11 mouse cellular contexts compared by ENCODE assay signal in genomic region chr2:34783064-34784020, GRCm38 (mm10). TPM values are rescaled to one million over a fixed set of nuclear protein-coding genes. Genes with fewer than 3 reads are reported as not detected.
A peak's percentile ranks its signal among the peaks of the same experiment; 100 is the strongest.
DNase-seq lines count a peak whose midpoint lies in the region; ATAC-seq and TF ChIP-seq lines count a peak whose summit lies in the region.
"Had no signal": no experiment of that assay in that cellular context is flagged by ENCODE, and none has a peak within 500 bp of the region (broad histone marks: within the 10 kb centered on the region; RNA-seq: fewer than 3 reads in every experiment).

No protein-coding gene starts in this region.

- no peak for DNase-seq in heart, postnatal 25 days (ENCODE audit: low spot score)
- DNase-seq in ZHBTc4 (ENCODE audit: low read depth, low spot score): peak; percentile 51
- peak; percentile 65 to 80 for DNase-seq in spleen, postnatal 36 days (ENCODE audit: low spot score in 2 of 2)
- no peak for DNase-seq in cerebellum, adult 2 months
- DNase-seq in gastrocnemius, postnatal 4 days (ENCODE audit: low spot score in 2 of 2): no peak
- no peak for DNase-seq in gastrocnemius, adult 18-20 months (ENCODE audit: low spot score)

- intact Hi-C loops in heart, postnatal 25 days (cut with DNase I): loop anchor here (1.0 to 5.0 kb wide), 2 partner anchors 114 to 187 kb away; no protein-coding TSS in a partner anchor

- ATAC-seq in heart, embryonic 15.5 days (replicated peaks; ENCODE audit: insufficient number of reproducible peaks, insufficient read depth, low FRiP score, low read depth): peak; percentile 73
- peak; percentile 87 for ATAC-seq in intestine, embryonic 16.5 days

- no peaks in the 10 kb centered on the region for H3K27me3 ChIP-seq in heart, embryonic 15.5 days
- no peaks in the 10 kb centered on the region for H3K27me3 ChIP-seq in intestine, embryonic 16.5 days (replicated peaks; ENCODE audit: control insufficient read depth, insufficient read depth, low read length)
- H3K27me3 ChIP-seq in cerebellum, adult 2 months (ENCODE audit: control insufficient read depth, insufficient read depth, low read length): no peaks in the 10 kb centered on the region
- H3K27me3 ChIP-seq: CH12.LX; forebrain, embryonic 12.5 days had no signal

- WGBS in heart, embryonic 15.5 days: 55% methylated on average over 14 of the region's 14 CpGs
- whole genome bisulfite sequencing in intestine, embryonic 16.5 days: 83% methylated on average over 14 of the region's 14 CpGs
- WGBS in cerebellum, adult 2 months: 93% methylated on average over 14 of the region's 14 CpGs

- H3K9me3 ChIP-seq in heart, embryonic 15.5 days (replicated peaks): no peaks in the 10 kb centered on the region
- H3K9me3 ChIP-seq in intestine, embryonic 16.5 days (ENCODE audit: control insufficient read depth, low read length): no peaks in the 10 kb centered on the region
- H3K9me3 ChIP-seq: forebrain, embryonic 12.5 days; hindbrain, embryonic 10.5 days had no signal

- peak overlapping the region; percentile 15; the same call in 1 of the 2 replicates for H3K4me2 ChIP-seq in heart, embryonic 15.5 days
- no peak overlapping the region for H3K4me2 ChIP-seq in intestine, embryonic 16.5 days (ENCODE audit: low read depth, low read length)
- H3K4me2 ChIP-seq: forebrain, embryonic 12.5 days had no signal

- peak overlapping the region; percentile 47 for H3K27ac ChIP-seq in heart, embryonic 15.5 days
- H3K27ac ChIP-seq in intestine, embryonic 16.5 days (ENCODE audit: low read length): no peak overlapping the region
- no peak overlapping the region for H3K27ac ChIP-seq in cerebellum, adult 2 months (ENCODE audit: insufficient read depth, low read length)
- H3K27ac ChIP-seq: forebrain, embryonic 12.5 days; hindbrain, embryonic 10.5 days had no signal

- H3K9ac ChIP-seq in heart, embryonic 15.5 days: no peak overlapping the region
- no peak overlapping the region for H3K9ac ChIP-seq in intestine, embryonic 16.5 days (ENCODE audit: low read depth, low read length)
- H3K9ac ChIP-seq: forebrain, embryonic 12.5 days had no signal

- H3K4me1 ChIP-seq in heart, embryonic 15.5 days (replicated peaks): peaks cover 5% of the 10 kb centered on the region
- no peaks in the 10 kb centered on the region for H3K4me1 ChIP-seq in intestine, embryonic 16.5 days (ENCODE audit: control insufficient read depth, insufficient read depth, low read length)
- no peaks in the 10 kb centered on the region for H3K4me1 ChIP-seq in cerebellum, adult 2 months (ENCODE audit: control insufficient read depth, insufficient read depth, low read length)
- H3K4me1 ChIP-seq: forebrain, embryonic 12.5 days; hindbrain, embryonic 10.5 days had no signal

- TF ChIP-seq POLR2A in cerebellum, adult 2 months (IDR thresholded peaks at IDR 0.05; ENCODE audit: borderline replicate concordance, insufficient read depth, low read length): no peak

- no peak overlapping the region for H3K4me3 ChIP-seq in heart, embryonic 15.5 days
- no peak overlapping the region for H3K4me3 ChIP-seq in intestine, embryonic 16.5 days (ENCODE audit: low read length)
- H3K4me3 ChIP-seq in cerebellum, adult 2 months (replicated peaks; ENCODE audit: insufficient read depth, low read depth, low read length): no peak overlapping the region
- H3K4me3 ChIP-seq: forebrain, embryonic 12.5 days; hindbrain, embryonic 10.5 days had no signal

- TF ChIP-seq CTCF in cerebellum, adult 2 months (IDR thresholded peaks at IDR 0.05; ENCODE audit: borderline replicate concordance, insufficient read depth, low read depth, low read length): no peak

- H3K36me3 ChIP-seq in heart, embryonic 15.5 days: peaks cover 30% of the 10 kb centered on the region
- peaks cover 11% of the 10 kb centered on the region for H3K36me3 ChIP-seq in intestine, embryonic 16.5 days (ENCODE audit: control insufficient read depth, insufficient read depth, low read length)

RNA-seq across cellular contexts. Expression of gene Hspa5, which starts 11.6 kb away (rescaled TPM):
- polyA plus RNA-seq in heart, embryonic 15.5 days (2015; fragmentation: Nextera tagmentation; extraction: Ambion mirVana): 633 and 641 TPM in 2 replicates
- total RNA-seq in heart, postnatal 25 days (2021): 100 to 1,000 TPM; 686 to 854 TPM
- polyA plus RNA-seq in intestine, embryonic 16.5 days (2015; fragmentation: Nextera tagmentation; extraction: Ambion mirVana): 991 and 1,092 TPM in 2 replicates
- 226 and 249 TPM in 2 replicates for polyA plus RNA-seq in cerebellum, adult 2 months (2012; rRNA removed)
- total RNA-seq in gastrocnemius, postnatal 4 days (2021): 100 to 1,000 TPM; 303 to 318 TPM
- 100 to 1,000 TPM; 138 to 213 TPM for total RNA-seq in gastrocnemius, adult 18-20 months (2021)

RNA-seq across cellular contexts. Expression of gene Rabepk, which starts 16.4 kb away (rescaled TPM):
- 22.2 and 24.3 TPM in 2 replicates for polyA plus RNA-seq in heart, embryonic 15.5 days (2015; fragmentation: Nextera tagmentation; extraction: Ambion mirVana)
- 10 to 100 TPM; 11.3 to 15.5 TPM for total RNA-seq in heart, postnatal 25 days (2021)
- 40.9 and 47.0 TPM in 2 replicates for polyA plus RNA-seq in intestine, embryonic 16.5 days (2015; fragmentation: Nextera tagmentation; extraction: Ambion mirVana)
- polyA plus RNA-seq in cerebellum, adult 2 months (2012; rRNA removed): 43.2 and 46.8 TPM in 2 replicates
- 10 to 100 TPM; 10.3 to 10.4 TPM for total RNA-seq in gastrocnemius, postnatal 4 days (2021)
- 10 to 100 TPM; 10.2 to 11.5 TPM for total RNA-seq in gastrocnemius, adult 18-20 months (2021)

RNA-seq across cellular contexts. Expression of gene Gapvd1, which starts 28.3 kb away (rescaled TPM):
- 60.7 and 66.0 TPM in 2 replicates for polyA plus RNA-seq in heart, embryonic 15.5 days (2015; fragmentation: Nextera tagmentation; extraction: Ambion mirVana)
- 10 to 100 TPM; 35.6 to 38.0 TPM for total RNA-seq in heart, postnatal 25 days (2021)
- 56.6 and 61.3 TPM in 2 replicates for polyA plus RNA-seq in intestine, embryonic 16.5 days (2015; fragmentation: Nextera tagmentation; extraction: Ambion mirVana)
- polyA plus RNA-seq in cerebellum, adult 2 months (2012; rRNA removed): 49.4 and 52.8 TPM in 2 replicates
- total RNA-seq in gastrocnemius, postnatal 4 days (2021): 10 to 100 TPM; 51.0 to 54.4 TPM
- total RNA-seq in gastrocnemius, adult 18-20 months (2021): 10 to 100 TPM; 32.3 to 32.8 TPM

RNA-seq across cellular contexts. Expression of gene Fbxw2, which starts 42.8 kb away (rescaled TPM):
- polyA plus RNA-seq in heart, embryonic 15.5 days (2015; fragmentation: Nextera tagmentation; extraction: Ambion mirVana): 57.5 and 65.2 TPM in 2 replicates
- 10 to 100 TPM; 41.9 to 45.2 TPM for total RNA-seq in heart, postnatal 25 days (2021)
- 60.0 and 61.2 TPM in 2 replicates for polyA plus RNA-seq in intestine, embryonic 16.5 days (2015; fragmentation: Nextera tagmentation; extraction: Ambion mirVana)
- 71.4 and 77.5 TPM in 2 replicates for polyA plus RNA-seq in cerebellum, adult 2 months (2012; rRNA removed)
- 10 to 100 TPM; 59.6 to 60.1 TPM for total RNA-seq in gastrocnemius, postnatal 4 days (2021)
- total RNA-seq in gastrocnemius, adult 18-20 months (2021): 10 to 100 TPM; 48.0 to 50.7 TPM

RNA-seq across cellular contexts. Expression of gene Gm34653, which starts 49.5 kb away (rescaled TPM):
- polyA plus RNA-seq in heart, embryonic 15.5 days (2015; fragmentation: Nextera tagmentation; extraction: Ambion mirVana): not detected in 2 replicates
- not detected for total RNA-seq in heart, postnatal 25 days (2021)
- polyA plus RNA-seq in intestine, embryonic 16.5 days (2015; fragmentation: Nextera tagmentation; extraction: Ambion mirVana): not detected in 2 replicates
- polyA plus RNA-seq in cerebellum, adult 2 months (2012; rRNA removed): not detected in 2 replicates
- under 1 TPM in 1 of 2 experiments, not detected in 1; 0.17 TPM for total RNA-seq in gastrocnemius, postnatal 4 days (2021)
- under 1 TPM; 0.36 to 0.62 TPM for total RNA-seq in gastrocnemius, adult 18-20 months (2021)
- total RNA-seq: CH12.LX had no signal
- polyA plus RNA-seq: forebrain, embryonic 12.5 days; hindbrain, embryonic 10.5 days had no signal

Comparison
In these comparisons a context has a peak if more than half of its experiments do, and no peak if none do; other contexts are left out.
1. DNase-seq: peak in ZHBTc4 (single experiment) and spleen, postnatal 36 days (2 of 2); none in heart, postnatal 25 days (single experiment), cerebellum, adult 2 months (0 of 2), gastrocnemius, postnatal 4 days (0 of 2) and gastrocnemius, adult 18-20 months (single experiment).